Mouse (Mus musculus) hindbrain, embryonic 13.5 days (tissue): ENCODE results near the gene Rsph1. TPM values are rescaled to one million over a fixed set of nuclear protein-coding genes. Genes with fewer than 3 reads are reported as not detected.

ENCODE experiments used
- ATAC-seq: fragments of 200-750 bp; cut with Nextera tagmentation; 2 replicates; pipeline ENCODE4 v1.8.0; 2017; ENCODE audit warnings: moderate TSS enrichment; ENCODE audit not compliant: low FRiP score
- H3K27ac ChIP-seq: fragments of 300-500 bp; sonication (generic); 2 replicates; pipeline ENCODE4 v1.5.1; 2015; ENCODE audit warnings: inconsistent platforms, mild to moderate bottlenecking, moderate library complexity
- H3K27me3 ChIP-seq: fragments of 300-500 bp; sonication (generic); 2 replicates; pipeline ENCODE4 v1.6.1; 2015; ENCODE audit warnings: mild to moderate bottlenecking, inconsistent platforms
- H3K36me3 ChIP-seq: fragments of 300-500 bp; sonication (generic); 2 replicates; pipeline ENCODE4 v1.6.1; 2015; ENCODE audit warnings: mild to moderate bottlenecking, inconsistent platforms
- H3K4me1 ChIP-seq: fragments of 300-500 bp; sonication (generic); replicated peaks from 2 replicates; pipeline ENCODE4 v1.6.1; 2015; ENCODE audit warnings: inconsistent platforms
- H3K4me2 ChIP-seq: fragments of 300-500 bp; sonication (generic); 2 replicates; pipeline ENCODE4 v1.6.1; 2015; ENCODE audit warnings: inconsistent platforms, mild to moderate bottlenecking, moderate library complexity
- H3K4me3 ChIP-seq: fragments of 300-500 bp; sonication (generic); 2 replicates; pipeline ENCODE4 v1.5.1; 2015; ENCODE audit warnings: mild to moderate bottlenecking, inconsistent platforms
- H3K9ac ChIP-seq: fragments of 300-500 bp; sonication (generic); 2 replicates; pipeline ENCODE4 v1.6.1; 2015; ENCODE audit warnings: mild to moderate bottlenecking, inconsistent platforms
- H3K9me3 ChIP-seq: fragments of 300-500 bp; sonication (generic); 2 replicates; pipeline ENCODE4 v1.6.1; 2016; ENCODE audit warnings: inconsistent platforms
- WGBS: fragments of 180-500 bp; shearing (Covaris S2); methylation state at CpG from one replicate; pipeline ENCODE4 v1.1.7; 2015; 5-methylcytosine and 5-hydroxymethylcytosine counted together
- polyA plus RNA-seq: library from polyadenylated mRNA; unstranded; fragments of >200 nt; fragmentation: Nextera tagmentation; extraction: Ambion mirVana; gene quantifications from 2 replicates; pipeline ENCODE4 v1.2.1, GENCODE M21; 2015

Rsph1 gene
- polyA plus RNA-seq, 1 experiment from 2014 or later = 9.0 TPM

DNA sequence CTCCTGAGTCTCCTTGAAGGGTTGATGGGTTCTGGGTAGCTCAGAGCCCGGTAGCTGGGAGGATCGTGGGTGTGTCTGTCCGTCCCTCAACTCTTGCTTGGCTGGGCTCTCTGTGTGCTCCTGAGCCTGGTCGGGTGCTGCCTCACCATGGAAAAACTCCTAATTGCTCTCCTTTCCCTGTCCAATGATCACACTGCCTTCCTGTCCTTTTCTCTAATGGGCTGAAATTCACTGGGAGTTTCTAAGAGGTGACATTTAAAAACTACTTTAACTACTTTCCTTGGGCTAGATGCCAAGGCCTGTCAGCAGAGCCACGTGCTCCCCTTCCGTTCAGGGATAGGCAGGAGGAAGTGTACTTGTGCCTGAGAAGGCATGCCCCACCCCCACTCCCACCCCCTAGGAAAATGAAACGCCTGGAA is 20.3 kb upstream of the Rsph1 start:
- H3K4me3 ChIP-seq = peak overlapping the region; percentile 63
- H3K9ac ChIP-seq = peak overlapping the region; percentile 86; the same call in 1 of the 2 replicates
- H3K9me3 ChIP-seq = no peaks in the 10 kb centered on the region
- 19% methylated on average over 7 of the region's 7 CpGs for WGBS
- H3K4me1 ChIP-seq = peaks cover 48% of the 10 kb centered on the region
- 0 out of 2 replicates have a peak overlapping the region, but pooled peaks have one; percentile 89 for H3K27ac ChIP-seq
- 0 out of 2 replicates have a peak, but pooled peaks have one; percentile 29 for ATAC-seq
- H3K27me3 ChIP-seq = no peaks in the 10 kb centered on the region
- peak overlapping the region; percentile 91 for H3K4me2 ChIP-seq
- H3K36me3 ChIP-seq = no peaks in the 10 kb centered on the region

DNA sequence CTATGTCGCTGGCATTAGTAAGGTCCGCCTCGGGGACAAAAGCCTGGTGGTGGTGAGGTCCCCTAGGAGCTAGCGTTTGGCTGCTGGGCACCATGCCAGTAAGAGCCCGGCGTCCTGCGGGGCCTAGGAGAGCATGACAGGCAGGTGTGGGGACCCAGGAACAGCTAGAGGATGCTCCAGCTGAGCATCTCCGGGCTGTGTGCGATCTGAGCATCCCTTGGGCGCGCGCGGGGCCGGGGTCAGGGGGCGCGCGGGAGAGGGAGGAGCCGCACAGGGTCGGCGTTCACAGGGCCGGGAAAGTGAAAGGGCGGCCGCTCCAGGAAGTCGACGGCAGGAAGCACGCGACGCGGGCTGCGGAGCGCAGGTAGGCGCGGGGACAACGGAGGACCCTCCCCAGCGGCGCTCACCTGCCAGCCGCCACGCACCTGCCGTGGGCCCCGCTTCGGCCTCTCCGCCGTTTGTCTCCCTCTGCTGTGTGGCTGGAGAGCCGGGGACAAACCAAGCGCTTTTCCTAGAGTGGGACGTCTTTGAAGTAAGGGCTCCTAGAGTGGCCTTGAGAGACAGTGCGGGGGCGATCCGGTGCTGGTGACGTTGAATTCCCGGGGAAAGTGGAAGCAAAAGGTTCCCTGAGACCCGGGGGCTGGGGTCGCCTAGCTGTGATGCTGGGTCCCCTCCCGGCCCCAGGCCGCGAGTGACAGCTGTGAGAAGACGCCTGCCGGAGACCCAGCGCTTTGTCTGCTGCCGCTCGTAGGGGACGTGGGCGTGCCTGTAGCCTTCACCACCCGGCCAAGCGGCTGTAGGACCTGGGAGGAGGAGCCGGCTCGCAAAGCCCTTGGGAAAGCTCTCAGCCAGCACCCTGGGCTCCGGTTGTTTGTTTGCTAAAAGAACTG is 19.0 kb upstream of the Rsph1 start:
- Histone ChIP-seq H3K36me3 (no peaks in the 10 kb centered on the region), H3K9me3 (no peaks in the 10 kb centered on the region), H3K4me1 (peaks cover 48% of the 10 kb centered on the region), H3K9ac (peak overlapping the region; percentile 86), H3K27me3 (no peaks in the 10 kb centered on the region), H3K27ac (peak overlapping the region; percentile 89), H3K4me2 (peak overlapping the region; percentile 91), H3K4me3 (peak overlapping the region; percentile 63)
- peak; percentile 77 for ATAC-seq
- WGBS = 1% methylated on average over 60 of the region's 68 CpGs

DNA sequence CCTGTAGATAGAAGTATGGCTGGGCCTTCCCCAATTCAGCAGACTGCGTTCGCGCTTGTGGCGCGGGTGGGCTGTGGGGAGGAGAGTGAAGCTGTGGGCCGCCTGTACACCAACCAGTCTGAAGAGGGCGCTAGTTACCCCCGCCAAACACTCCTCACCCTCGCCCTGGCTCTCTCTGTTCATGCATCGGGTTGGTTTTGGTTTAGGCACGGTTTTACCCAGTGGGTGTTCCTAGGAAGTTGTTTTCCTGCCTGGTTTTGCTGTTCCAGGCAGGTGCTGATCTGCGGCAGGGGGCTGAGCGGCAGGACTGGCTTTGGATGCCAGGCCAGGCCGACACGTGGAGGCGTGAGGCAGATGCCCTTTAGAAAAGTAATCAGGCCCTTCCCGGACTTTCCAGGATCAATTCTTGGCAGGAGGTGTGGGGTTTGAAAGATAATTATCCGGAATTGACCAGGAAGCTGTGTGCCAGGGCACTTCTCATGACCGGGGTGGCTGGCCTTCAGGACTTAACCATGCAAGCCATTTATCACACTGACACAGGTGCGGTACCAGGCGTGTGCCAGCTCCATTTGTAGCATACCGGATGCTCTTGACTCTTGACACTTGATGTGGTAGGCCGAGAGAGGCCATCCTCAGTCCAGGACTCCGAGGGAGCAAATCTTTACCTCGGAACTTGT is 18.2 kb upstream of the Rsph1 start:
- no peaks in the 10 kb centered on the region for H3K9me3 ChIP-seq
- peak overlapping the region; percentile 63 for H3K4me3 ChIP-seq
- no peaks in the 10 kb centered on the region for H3K36me3 ChIP-seq
- 20% methylated on average over 25 of the region's 25 CpGs for WGBS
- H3K27ac ChIP-seq = peak overlapping the region; percentile 89
- H3K4me2 ChIP-seq = peak overlapping the region; percentile 91
- peak overlapping the region; percentile 86 for H3K9ac ChIP-seq
- ATAC-seq = peak; percentile 19
- no peaks in the 10 kb centered on the region for H3K27me3 ChIP-seq
- H3K4me1 ChIP-seq = peaks cover 48% of the 10 kb centered on the region

DNA sequence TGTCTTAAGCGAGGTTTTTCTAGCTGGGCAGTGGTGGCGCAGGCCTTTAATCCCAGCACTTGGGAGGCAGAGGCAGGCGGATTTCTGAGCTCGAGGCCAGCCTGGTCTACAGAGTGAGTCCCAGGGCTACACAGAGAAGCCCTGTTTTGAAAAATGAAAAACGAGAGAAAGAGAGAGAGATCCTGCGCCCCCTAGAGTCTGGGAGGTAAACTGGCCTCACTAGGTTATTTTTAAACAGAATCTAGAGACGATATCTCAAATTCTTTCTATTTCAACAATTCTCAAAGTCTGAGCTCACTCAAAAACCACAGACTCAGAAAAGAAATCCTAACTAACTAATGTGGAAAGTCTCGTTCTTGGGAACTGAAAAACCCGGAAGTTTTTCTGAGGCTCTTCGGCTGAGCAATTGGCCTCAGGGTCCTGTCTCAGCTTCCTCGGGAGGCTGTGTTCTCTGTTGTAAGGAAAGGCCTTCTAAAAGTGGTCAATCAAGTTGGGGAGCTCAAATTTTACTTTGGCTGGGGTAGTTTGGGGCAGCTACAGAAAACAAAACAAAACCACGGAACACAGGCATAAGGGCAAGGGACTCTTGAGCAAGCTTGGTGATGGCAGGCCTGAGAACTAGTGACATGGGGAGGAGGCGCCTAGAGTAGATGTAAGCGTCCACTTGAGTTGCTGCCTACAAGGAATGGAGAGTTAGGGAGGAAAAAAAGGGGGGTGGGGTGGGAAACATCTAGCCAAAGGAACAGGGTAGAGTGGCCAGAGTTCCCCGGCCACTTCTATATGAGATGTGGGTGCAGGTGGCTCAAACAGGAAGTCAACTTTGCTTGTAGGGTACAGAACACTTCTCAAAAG is 17.4 kb upstream of the Rsph1 start:
- 0 out of 2 replicates have a peak overlapping the region, but pooled peaks have one; percentile 89 for H3K27ac ChIP-seq
- WGBS = 89% methylated on average over 15 of the region's 15 CpGs
- no peaks in the 10 kb centered on the region for H3K9me3 ChIP-seq
- 0 out of 2 replicates have a peak overlapping the region, but pooled peaks have one; percentile 63 for H3K4me3 ChIP-seq
- H3K4me2 ChIP-seq = peak overlapping the region; percentile 91; the same call in 1 of the 2 replicates
- ATAC-seq = no peak
- no peak overlapping the region for H3K9ac ChIP-seq
- H3K4me1 ChIP-seq = peaks cover 45% of the 10 kb centered on the region
- no peaks in the 10 kb centered on the region for H3K27me3 ChIP-seq
- H3K36me3 ChIP-seq = no peaks in the 10 kb centered on the region

DNA sequence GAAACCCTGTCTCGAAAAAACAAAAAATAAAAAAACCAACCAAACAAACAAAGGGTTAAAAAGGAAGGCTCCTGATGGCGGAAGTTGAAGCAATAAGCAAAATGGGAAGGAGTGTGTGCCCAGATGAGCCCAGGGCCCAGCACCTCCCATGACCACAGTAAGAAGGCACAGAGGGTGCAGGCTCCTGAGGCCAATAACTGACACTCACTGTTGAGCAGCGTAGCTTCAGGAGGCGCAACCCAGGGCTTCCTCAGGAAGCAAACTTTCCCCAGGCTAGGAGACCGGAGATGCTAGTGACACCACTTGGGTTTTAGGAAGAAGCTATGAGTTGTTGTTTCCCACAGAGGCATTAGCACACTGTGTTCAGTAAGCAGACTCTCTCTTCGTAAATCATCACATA is 13.7 kb upstream of the Rsph1 start:
- no peak overlapping the region for H3K27ac ChIP-seq
- no peak overlapping the region for H3K4me2 ChIP-seq
- no peaks in the 10 kb centered on the region for H3K9me3 ChIP-seq
- H3K4me3 ChIP-seq = no peak overlapping the region
- no peak overlapping the region for H3K9ac ChIP-seq
- H3K36me3 ChIP-seq = no peaks in the 10 kb centered on the region
- peaks cover 13% of the 10 kb centered on the region for H3K4me1 ChIP-seq
- WGBS = 74% methylated on average over 6 of the region's 6 CpGs
- ATAC-seq = no peak
- H3K27me3 ChIP-seq = no peaks in the 10 kb centered on the region

DNA sequence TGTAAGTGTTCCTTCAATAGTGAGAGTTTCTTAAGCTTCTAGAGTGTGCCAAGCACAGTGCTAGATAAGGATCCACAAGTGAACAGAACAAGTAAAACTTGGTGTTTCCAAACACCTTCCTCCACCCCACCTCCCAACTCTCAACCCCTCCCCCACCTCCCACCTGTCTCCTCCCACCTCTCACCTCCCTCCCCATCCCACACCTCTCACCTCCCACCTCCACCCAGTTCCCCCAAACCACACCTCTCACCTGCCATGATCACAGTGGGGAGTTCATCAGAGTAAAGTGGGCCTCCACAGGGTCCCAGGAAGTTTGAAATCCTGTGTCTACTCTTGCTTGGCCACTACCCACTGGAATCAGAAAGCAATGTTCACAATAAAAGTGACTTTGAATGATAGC is 13.1 kb upstream of the Rsph1 start:
- Histone ChIP-seq H3K9ac (no peak overlapping the region), H3K27ac (no peak overlapping the region), H3K9me3 (no peaks in the 10 kb centered on the region), H3K4me1 (peaks cover 8% of the 10 kb centered on the region), H3K36me3 (no peaks in the 10 kb centered on the region), H3K4me3 (no peak overlapping the region), H3K4me2 (no peak overlapping the region), H3K27me3 (no peaks in the 10 kb centered on the region)
- ATAC-seq = no peak

DNA sequence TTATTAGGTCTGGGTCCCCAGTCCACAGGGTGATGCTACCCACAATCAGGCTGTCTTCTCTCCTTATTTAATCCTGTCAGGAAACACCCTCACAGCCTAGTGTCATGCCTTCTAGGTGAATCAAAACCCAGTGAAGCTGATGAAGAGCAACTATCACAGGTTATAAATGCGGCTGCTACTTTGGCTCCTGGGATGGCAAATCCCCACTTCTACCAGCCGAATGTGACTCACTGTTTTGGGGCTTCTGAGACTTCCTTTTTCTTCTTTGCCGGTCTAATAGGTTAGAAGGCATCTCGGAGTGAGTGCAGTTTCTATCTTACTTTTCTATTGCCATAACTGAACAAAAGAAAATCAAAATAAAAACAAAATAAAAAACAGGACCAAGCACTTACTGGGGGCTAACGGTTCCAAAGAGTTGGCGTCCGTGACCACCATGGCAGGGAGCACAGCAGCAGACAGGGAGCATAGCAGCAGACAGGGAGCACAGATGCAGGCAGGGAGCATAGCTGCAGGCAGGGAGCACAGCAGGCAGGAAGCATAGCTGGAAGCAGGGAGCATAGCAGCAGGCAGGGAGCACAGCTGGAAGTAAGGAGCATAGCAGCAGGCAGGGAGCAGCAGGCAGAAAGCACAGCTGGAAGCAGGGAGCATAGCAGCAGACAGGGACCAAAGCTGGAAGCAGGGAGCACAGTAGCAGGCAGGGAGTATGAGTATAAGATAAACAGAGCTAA is 12.0 kb upstream of the Rsph1 start:
- Histone ChIP-seq H3K27ac (no peak overlapping the region), H3K4me1 (0 out of 2 replicates have a peak, but pooled peaks cover 2% of the 10 kb centered on the region), H3K9me3 (no peaks in the 10 kb centered on the region), H3K4me3 (no peak overlapping the region), H3K4me2 (no peak overlapping the region), H3K36me3 (no peaks in the 10 kb centered on the region), H3K27me3 (no peaks in the 10 kb centered on the region), H3K9ac (no peak overlapping the region)
- 64% methylated on average over 7 of the region's 7 CpGs for WGBS
- no peak for ATAC-seq

DNA sequence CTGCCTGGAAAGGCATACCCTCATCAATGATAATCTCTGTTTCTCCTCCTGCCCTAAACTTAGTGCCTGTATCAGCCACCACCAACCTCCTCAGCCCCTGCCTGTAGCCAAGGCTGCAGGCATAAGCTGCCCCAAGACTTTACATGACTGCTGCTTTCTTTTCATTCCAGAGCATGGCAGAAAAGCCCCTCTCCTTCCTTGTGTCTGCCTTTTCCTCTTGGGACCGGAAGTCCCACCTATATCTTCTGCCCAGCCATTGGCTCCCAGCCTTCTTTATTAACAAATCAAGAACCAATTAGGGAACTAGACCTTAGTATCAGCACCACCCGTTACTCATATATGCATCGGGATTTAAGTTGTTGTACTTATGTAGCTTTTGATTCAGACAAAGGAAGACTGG is 10.0 kb upstream of the Rsph1 start:
- Histone ChIP-seq H3K36me3 (no peaks in the 10 kb centered on the region), H3K4me3 (no peak overlapping the region), H3K27ac (no peak overlapping the region), H3K27me3 (no peaks in the 10 kb centered on the region), H3K4me2 (no peak overlapping the region), H3K4me1 (peaks cover 9% of the 10 kb centered on the region), H3K9ac (no peak overlapping the region), H3K9me3 (no peaks in the 10 kb centered on the region)
- 89% methylated on average over 3 of the region's 3 CpGs for WGBS
- no peak for ATAC-seq

DNA sequence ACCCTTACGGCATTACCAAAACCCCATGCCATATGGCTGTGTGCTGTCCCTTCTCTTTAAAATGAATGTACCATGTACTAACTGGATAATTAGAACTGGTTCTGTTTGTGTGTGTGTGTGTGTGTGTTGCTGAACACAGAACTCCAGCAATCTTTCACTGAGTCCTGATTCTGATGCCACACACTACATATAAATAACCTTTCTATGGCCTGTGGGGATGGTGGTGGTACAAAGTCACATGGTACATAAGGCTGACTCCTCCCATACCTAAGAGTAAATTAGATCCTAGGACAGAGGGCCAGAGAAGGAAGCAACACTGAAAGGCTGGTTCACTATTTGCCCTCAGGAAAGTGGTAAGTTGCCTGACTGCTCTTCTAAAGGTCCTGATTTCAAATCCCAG is 9.3 kb upstream of the Rsph1 start, which contains the start of gene Slc37a1:
Slc37a1 (plus strand) TSS at position 301 of the 400 bp plus-strand sequence.
- 86% methylated on average over 1 of the region's 1 CpGs for WGBS

DNA sequence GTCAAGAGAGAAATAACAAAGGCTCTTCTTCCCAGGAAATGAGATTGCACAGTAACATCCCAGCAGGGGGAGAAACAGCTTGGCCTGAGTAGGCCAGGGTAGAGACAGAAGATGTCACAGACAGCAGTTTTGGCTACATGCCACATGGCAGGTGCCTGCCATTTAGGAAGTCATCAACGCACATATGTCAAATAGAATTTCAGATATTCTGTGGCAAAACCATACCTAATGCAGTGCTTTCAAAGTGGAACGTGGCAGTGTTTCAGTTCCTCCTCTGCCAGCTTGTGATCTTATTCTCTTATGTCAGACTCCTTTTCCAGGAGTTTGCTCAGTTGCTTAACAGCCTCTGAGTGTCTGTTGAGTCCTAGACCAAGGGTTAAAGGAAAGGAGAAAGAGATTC is 8.7 kb upstream of the Rsph1 start:
- whole genome bisulfite sequencing = 72% methylated on average over 2 of the region's 2 CpGs
- H3K4me3 ChIP-seq = no peak overlapping the region
- no peak for ATAC-seq
- no peaks in the 10 kb centered on the region for H3K9me3 ChIP-seq
- H3K27ac ChIP-seq = no peak overlapping the region
- no peaks in the 10 kb centered on the region for H3K27me3 ChIP-seq
- H3K9ac ChIP-seq = no peak overlapping the region
- H3K4me2 ChIP-seq = no peak overlapping the region
- no peaks in the 10 kb centered on the region for H3K36me3 ChIP-seq
- peaks cover 9% of the 10 kb centered on the region for H3K4me1 ChIP-seq

More for the DNA sequence above, 9.3 kb upstream of the Rsph1 start, which contains the start of gene Slc37a1:
- no peak within 1 kb of the TSS for H3K4me3 ChIP-seq
- ATAC-seq = no peak
- H3K4me1 ChIP-seq = peaks cover 9% of the 10 kb centered on the region
- no peaks in the 10 kb centered on the region for H3K36me3 ChIP-seq
- no peak within 1 kb of the TSS for H3K27ac ChIP-seq
- H3K4me2 ChIP-seq = no peak within 1 kb of the TSS
- H3K27me3 ChIP-seq = no peaks in the 10 kb centered on the region
- no peaks in the 10 kb centered on the region for H3K9me3 ChIP-seq
- no peak within 1 kb of the TSS for H3K9ac ChIP-seq

DNA sequence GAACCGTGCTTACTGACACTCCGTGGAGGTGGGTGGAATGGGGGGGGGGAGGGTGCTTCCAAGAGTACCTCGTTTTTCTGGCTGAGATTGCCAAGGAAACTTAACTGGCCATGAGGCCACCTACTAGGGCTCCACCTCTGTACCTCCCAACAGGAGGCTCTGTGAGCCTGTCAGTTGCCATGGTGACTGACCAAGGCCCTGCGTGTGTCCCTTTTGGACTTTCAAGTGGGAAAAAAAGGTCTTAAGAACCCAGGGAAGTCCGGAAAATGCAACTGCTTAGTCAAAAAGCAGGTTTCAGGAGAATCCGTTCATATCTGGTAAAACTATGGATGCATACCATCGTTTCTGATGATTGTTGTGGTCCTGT is 5.5 kb upstream of the Rsph1 start:
- WGBS = 11% methylated on average over 7 of the region's 7 CpGs
- H3K27me3 ChIP-seq = no peaks in the 10 kb centered on the region
- H3K4me2 ChIP-seq = peak overlapping the region; percentile 9; the same call in 1 of the 2 replicates
- no peak overlapping the region for H3K9ac ChIP-seq
- H3K36me3 ChIP-seq = no peaks in the 10 kb centered on the region
- no peaks in the 10 kb centered on the region for H3K9me3 ChIP-seq
- peaks cover 10% of the 10 kb centered on the region for H3K4me1 ChIP-seq
- no peak for ATAC-seq
- no peak overlapping the region for H3K27ac ChIP-seq
- no peak overlapping the region for H3K4me3 ChIP-seq
